Mouse (Mus musculus): ENCODE measurements around the gene Sp3. TPM values are rescaled to one million over a fixed set of nuclear protein-coding genes. Genes with fewer than 3 reads are reported as not detected.
"Not testable (repeated sequence)": the region's sequence is repeated elsewhere in the genome, so short reads cannot be mapped to it uniquely, and the experiment has no call there.

The Sp3 gene
- polyA plus RNA-seq, 1 experiment: 8.9 TPM

DNA sequence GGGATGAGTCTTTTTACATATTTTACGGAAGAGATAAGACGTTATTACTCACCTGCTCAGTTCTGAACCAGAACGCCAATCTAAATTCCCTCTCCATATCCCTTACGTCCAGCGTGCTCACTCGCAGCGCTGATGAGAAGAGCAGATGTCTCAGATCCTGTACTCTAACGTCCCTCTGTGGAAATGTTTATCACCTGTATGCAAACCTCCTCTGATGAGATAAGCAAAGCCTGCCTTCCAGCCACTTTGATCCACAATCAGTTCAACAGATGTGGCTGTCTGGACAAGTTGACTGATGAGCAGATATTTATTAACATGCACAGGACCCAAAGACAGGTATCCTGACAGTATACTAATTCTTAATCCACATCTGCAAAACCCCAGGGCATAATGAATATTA lies 19.9 kb upstream of the Sp3 start:
- Histone ChIP-seq H3K4me1 (ENCODE audit: control insufficient read depth, insufficient read depth, low read length) (peaks cover 10% of the 10 kb centered on the region), H3K27ac (ENCODE audit: control insufficient read depth, insufficient read depth, low read depth, low read length) (no peak overlapping the region), H3K27me3 (ENCODE audit: control insufficient read depth, insufficient read depth, low read length) (no peaks in the 10 kb centered on the region), H3K4me3 (ENCODE audit: control insufficient read depth, low read depth, low read length) (no peak overlapping the region), H3K36me3 (ENCODE audit: control insufficient read depth, insufficient read depth, low read length) (no peaks in the 10 kb centered on the region)
- TF ChIP-seq POLR2A (IDR thresholded peaks at IDR 0.05; ENCODE audit: control insufficient read depth, low read depth, low read length) (no peak), CTCF (IDR thresholded peaks at IDR 0.05; ENCODE audit: control insufficient read depth, insufficient read depth, insufficient replicate concordance, low read depth, low read length) (no peak)

DNA sequence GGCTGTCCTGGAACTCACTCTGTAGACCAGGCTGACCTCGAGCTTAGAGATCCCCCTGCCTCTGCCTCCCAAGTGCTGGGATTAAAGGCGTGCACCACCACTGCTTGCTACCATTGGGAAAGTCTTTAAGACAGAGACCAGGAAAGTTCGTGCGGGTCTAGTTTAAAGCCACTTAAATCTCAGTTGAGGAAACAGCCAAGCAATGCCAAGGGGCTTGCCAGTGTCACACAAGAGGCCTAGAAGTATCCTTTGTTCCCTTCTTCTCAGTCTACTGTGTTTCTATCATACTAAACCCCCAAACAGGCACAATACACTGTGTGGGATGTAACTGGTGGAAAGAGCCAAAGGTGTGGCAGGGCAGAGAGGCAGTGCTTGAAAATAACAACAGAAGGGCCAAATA lies 17.3 kb upstream of the Sp3 start:
- TF ChIP-seq CTCF (IDR thresholded peaks at IDR 0.05; ENCODE audit: control insufficient read depth, insufficient read depth, insufficient replicate concordance, low read depth, low read length) (no peak), POLR2A (IDR thresholded peaks at IDR 0.05; ENCODE audit: control insufficient read depth, low read depth, low read length) (no peak)

DNA sequence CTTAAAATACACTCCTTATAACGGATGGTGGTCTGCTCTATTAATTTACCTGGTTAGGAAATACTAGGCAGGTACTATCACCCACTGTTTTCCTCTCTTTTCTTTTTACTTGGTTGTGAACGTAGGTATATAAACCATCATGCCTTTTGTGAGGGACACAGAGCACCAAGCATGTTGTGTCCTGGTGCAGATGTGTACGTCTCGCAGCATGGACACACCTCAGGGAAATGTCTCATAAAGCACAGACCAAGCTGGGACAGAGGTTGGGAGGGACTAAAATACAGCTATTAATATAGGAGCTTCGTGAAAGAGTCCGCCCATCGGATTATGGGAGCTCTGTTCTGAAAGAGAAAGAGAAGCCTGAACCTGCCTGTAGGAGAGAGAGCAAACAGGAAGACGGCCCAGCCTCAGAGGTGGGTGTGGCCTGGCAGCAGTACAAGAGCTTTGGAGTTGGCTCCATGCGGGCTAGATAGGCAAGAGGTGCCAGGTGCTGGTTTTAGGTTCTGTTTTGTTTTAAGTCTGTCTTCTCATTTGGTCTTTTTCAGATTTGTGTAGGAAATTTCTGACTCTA lies 16.6 kb upstream of the Sp3 start:
- TF ChIP-seq CTCF (IDR thresholded peaks at IDR 0.05; ENCODE audit: control insufficient read depth, insufficient read depth, insufficient replicate concordance, low read depth, low read length) (no peak), POLR2A (IDR thresholded peaks at IDR 0.05; ENCODE audit: control insufficient read depth, low read depth, low read length) (no peak)
- H3K27me3 ChIP-seq (ENCODE audit: control insufficient read depth, insufficient read depth, low read length): no peaks in the 10 kb centered on the region
- no peak overlapping the region for H3K27ac ChIP-seq (ENCODE audit: control insufficient read depth, insufficient read depth, low read depth, low read length)
- H3K36me3 ChIP-seq (ENCODE audit: control insufficient read depth, insufficient read depth, low read length): no peaks in the 10 kb centered on the region
- H3K4me3 ChIP-seq (ENCODE audit: control insufficient read depth, low read depth, low read length): peak overlapping the region; percentile 6; the same call in 1 of the 2 replicates
- 0 out of 2 replicates have a peak, but pooled peaks cover 2% of the 10 kb centered on the region for H3K4me1 ChIP-seq (ENCODE audit: control insufficient read depth, insufficient read depth, low read length)

More for the DNA sequence above, 17.3 kb upstream of the Sp3 start:
- Histone ChIP-seq H3K27me3 (ENCODE audit: control insufficient read depth, insufficient read depth, low read length) (no peaks in the 10 kb centered on the region), H3K4me1 (ENCODE audit: control insufficient read depth, insufficient read depth, low read length) (0 out of 2 replicates have a peak, but pooled peaks cover 2% of the 10 kb centered on the region), H3K27ac (ENCODE audit: control insufficient read depth, insufficient read depth, low read depth, low read length) (no peak overlapping the region), H3K36me3 (ENCODE audit: control insufficient read depth, insufficient read depth, low read length) (no peaks in the 10 kb centered on the region), H3K4me3 (ENCODE audit: control insufficient read depth, low read depth, low read length) (peak overlapping the region; percentile 5)

DNA sequence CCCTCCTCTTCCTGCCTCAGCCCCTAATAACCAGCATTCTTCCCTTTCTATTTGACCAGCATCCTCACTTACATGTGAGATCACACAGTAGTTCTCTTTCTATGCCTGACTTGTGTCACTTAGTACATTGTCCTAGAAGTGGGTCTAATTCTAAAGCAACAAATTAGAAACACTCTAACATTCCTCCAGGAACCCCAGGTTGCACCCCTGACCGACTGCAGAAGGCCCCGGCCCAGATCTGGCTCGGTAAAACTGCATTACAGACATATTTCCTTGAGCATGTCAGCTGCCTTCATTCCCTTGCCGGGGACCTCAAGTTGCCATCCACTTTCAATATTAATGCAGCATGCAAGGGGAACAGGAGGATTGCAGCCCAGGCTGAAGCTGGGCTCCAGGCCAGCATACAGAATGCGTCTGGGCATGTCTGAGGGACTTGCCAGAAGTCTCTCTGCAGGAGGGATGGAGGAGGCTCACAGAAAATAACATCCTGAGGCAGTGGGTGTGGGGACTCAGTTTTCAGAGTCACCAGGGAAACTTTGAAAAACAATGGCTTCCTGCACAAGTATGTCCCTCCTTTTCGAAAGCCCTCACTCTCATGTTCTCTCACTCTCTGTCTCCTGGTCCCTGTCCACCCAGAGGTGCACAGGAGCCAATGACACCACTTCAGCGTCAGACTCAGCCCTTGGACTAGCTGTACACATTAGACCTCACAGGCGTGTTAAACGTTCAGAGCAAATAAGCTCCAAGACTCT lies 15.3 kb upstream of the Sp3 start:
- no peaks in the 10 kb centered on the region for H3K27me3 ChIP-seq (ENCODE audit: control insufficient read depth, insufficient read depth, low read length)
- TF ChIP-seq POLR2A (IDR thresholded peaks at IDR 0.05; ENCODE audit: control insufficient read depth, low read depth, low read length) (no peak), CTCF (IDR thresholded peaks at IDR 0.05; ENCODE audit: control insufficient read depth, insufficient read depth, insufficient replicate concordance, low read depth, low read length) (no peak)
- H3K4me3 ChIP-seq (ENCODE audit: control insufficient read depth, low read depth, low read length): no peak overlapping the region
- no peaks in the 10 kb centered on the region for H3K36me3 ChIP-seq (ENCODE audit: control insufficient read depth, insufficient read depth, low read length)
- 0 out of 2 replicates have a peak, but pooled peaks cover 2% of the 10 kb centered on the region for H3K4me1 ChIP-seq (ENCODE audit: control insufficient read depth, insufficient read depth, low read length)
- H3K27ac ChIP-seq (ENCODE audit: control insufficient read depth, insufficient read depth, low read depth, low read length): no peak overlapping the region

- Histone ChIP-seq H3K4me3 (ENCODE audit: control insufficient read depth, low read depth, low read length) (no peak overlapping the region), H3K36me3 (ENCODE audit: control insufficient read depth, insufficient read depth, low read length) (no peaks in the 10 kb centered on the region), H3K27me3 (ENCODE audit: control insufficient read depth, insufficient read depth, low read length) (no peaks in the 10 kb centered on the region), H3K4me1 (ENCODE audit: control insufficient read depth, insufficient read depth, low read length) (0 out of 2 replicates have a peak, but pooled peaks cover 2% of the 10 kb centered on the region), H3K27ac (ENCODE audit: control insufficient read depth, insufficient read depth, low read depth, low read length) (no peak overlapping the region)
- no peak for TF ChIP-seq CTCF (IDR thresholded peaks at IDR 0.05; ENCODE audit: control insufficient read depth, insufficient read depth, insufficient replicate concordance, low read depth, low read length)
- no peak for TF ChIP-seq POLR2A (IDR thresholded peaks at IDR 0.05; ENCODE audit: control insufficient read depth, low read depth, low read length)
These were observed 13.9 kb upstream of the Sp3 start for GRCm38 (mm10) chr2:72994165-72994564.

- Histone ChIP-seq H3K27me3 (ENCODE audit: control insufficient read depth, insufficient read depth, low read length) (no peaks in the 10 kb centered on the region), H3K4me1 (ENCODE audit: control insufficient read depth, insufficient read depth, low read length) (0 out of 2 replicates have a peak, but pooled peaks cover 2% of the 10 kb centered on the region), H3K36me3 (ENCODE audit: control insufficient read depth, insufficient read depth, low read length) (no peaks in the 10 kb centered on the region), H3K4me3 (ENCODE audit: control insufficient read depth, low read depth, low read length) (no peak overlapping the region), H3K27ac (ENCODE audit: control insufficient read depth, insufficient read depth, low read depth, low read length) (no peak overlapping the region)
- no peak for TF ChIP-seq CTCF (IDR thresholded peaks at IDR 0.05; ENCODE audit: control insufficient read depth, insufficient read depth, insufficient replicate concordance, low read depth, low read length)
- no peak for TF ChIP-seq POLR2A (IDR thresholded peaks at IDR 0.05; ENCODE audit: control insufficient read depth, low read depth, low read length)
These were observed 12.3 kb upstream of the Sp3 start for GRCm38 (mm10) chr2:72992497-72992896.

DNA sequence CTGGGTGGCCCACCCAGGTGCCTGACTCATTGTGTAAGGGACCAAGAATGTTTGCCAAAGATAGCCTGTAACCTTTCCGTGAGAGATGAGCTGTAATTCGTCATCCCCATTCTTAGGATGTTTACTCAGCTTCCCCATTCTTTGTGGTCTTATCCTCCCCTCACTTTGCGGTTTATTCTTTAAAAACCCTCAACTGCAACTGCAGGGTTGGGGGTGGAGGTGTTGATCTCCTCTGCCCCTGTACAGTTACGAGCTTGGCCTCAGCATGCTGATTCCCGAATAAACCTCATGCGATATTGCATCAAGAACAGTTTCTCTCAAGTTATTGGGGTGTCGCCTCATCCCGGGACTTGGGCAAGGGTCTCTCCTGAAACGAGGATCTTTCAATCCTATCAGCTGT lies 8.7 kb upstream of the Sp3 start:
- not testable (repeated sequence) for H3K27ac ChIP-seq (ENCODE audit: control insufficient read depth, insufficient read depth, low read depth, low read length); H3K4me1 ChIP-seq (ENCODE audit: control insufficient read depth, insufficient read depth, low read length); H3K4me3 ChIP-seq (ENCODE audit: control insufficient read depth, low read depth, low read length); H3K36me3 ChIP-seq (ENCODE audit: control insufficient read depth, insufficient read depth, low read length); H3K27me3 ChIP-seq (ENCODE audit: control insufficient read depth, insufficient read depth, low read length)
